ENCODE assay signal across 9 mouse cellular contexts in the genomic region with DNA sequence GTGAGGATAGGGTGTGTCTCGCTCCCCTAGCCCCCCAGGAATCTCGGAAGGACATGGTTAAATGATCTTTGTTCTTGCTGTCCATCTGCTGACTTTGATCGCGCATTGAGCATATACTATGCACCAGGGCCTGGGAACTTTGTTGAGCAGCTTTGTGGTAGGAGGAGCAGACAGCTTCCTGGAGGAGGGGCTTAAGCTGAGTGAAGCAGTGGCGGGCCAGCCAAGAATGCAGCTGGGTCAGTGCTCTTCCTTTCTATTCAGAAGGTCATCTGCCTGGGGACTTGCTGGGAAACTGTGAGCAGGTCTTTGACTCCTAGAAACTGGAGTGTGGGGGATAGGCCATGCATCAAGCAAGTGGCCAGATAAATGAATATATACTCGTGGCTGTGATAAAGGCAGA. TPM values are rescaled to one million over a fixed set of nuclear protein-coding genes. Genes with fewer than 3 reads are reported as not detected.
DNase-seq lines count a peak whose midpoint lies in the region; ATAC-seq lines count a peak whose summit lies in the region.
"Had no signal": no experiment of that assay in that cellular context is flagged by ENCODE, and none has a peak within 500 bp of the region (broad histone marks: within the 10 kb centered on the region; RNA-seq: fewer than 3 reads in every experiment).

No protein-coding gene starts in this region.

- 73% methylated on average over 6 of the region's 6 CpGs for WGBS in hindbrain, embryonic 16.5 days
- WGBS in midbrain, embryonic 12.5 days, result 71% methylated on average over 6 of the region's 6 CpGs

- intact Hi-C loops in left cerebral cortex, postnatal 36 days (cut with DNase I), result no loop called here

- H3K4me3 ChIP-seq in hindbrain, embryonic 16.5 days (ENCODE audit: low read length), result no peak overlapping the region
- no peak overlapping the region for H3K4me3 ChIP-seq in midbrain, embryonic 12.5 days
- H3K4me3 ChIP-seq: erythroblast, embryonic 14.5 days had no signal

- H3K9ac ChIP-seq in hindbrain, embryonic 16.5 days (ENCODE audit: low read depth, low read length), result no peak overlapping the region
- H3K9ac ChIP-seq in midbrain, embryonic 12.5 days (replicated peaks), result no peak overlapping the region

- peak overlapping the region; percentile 9; the same call in 1 of the 2 replicates for H3K27ac ChIP-seq in hindbrain, embryonic 16.5 days (ENCODE audit: low read depth, low read length)
- H3K27ac ChIP-seq in midbrain, embryonic 12.5 days (replicated peaks), result no peak overlapping the region

- no peak for ATAC-seq in hindbrain, embryonic 16.5 days
- no peak for ATAC-seq in midbrain, embryonic 12.5 days (ENCODE audit: low FRiP score, low read depth)

- peak; percentile 45 for DNase-seq in embryo, embryonic 10 days (ENCODE audit: low spot score)
- no peak for DNase-seq in embryo, embryonic 11 days
- peak; percentile 61 for DNase-seq in adrenal gland, postnatal 14 days
- no peak for DNase-seq in left cerebral cortex, postnatal 36 days (ENCODE audit: low spot score in 2 of 2)
- no peak for DNase-seq in layer of hippocampus, adult 9-10 months (ENCODE audit: low spot score)
- DNase-seq in thymus, postnatal 4 days, result no peak

- H3K36me3 ChIP-seq in hindbrain, embryonic 16.5 days (ENCODE audit: control insufficient read depth, insufficient read depth, low read length), result 0 out of 2 replicates have a peak, but pooled peaks cover 3% of the 10 kb centered on the region
- peaks cover 15% of the 10 kb centered on the region; the same call in 1 of the 2 replicates for H3K36me3 ChIP-seq in midbrain, embryonic 12.5 days

- H3K9me3 ChIP-seq in hindbrain, embryonic 16.5 days (ENCODE audit: control insufficient read depth, low read length), result no peaks in the 10 kb centered on the region
- no peaks in the 10 kb centered on the region for H3K9me3 ChIP-seq in midbrain, embryonic 12.5 days

- H3K27me3 ChIP-seq in hindbrain, embryonic 16.5 days (replicated peaks; ENCODE audit: control insufficient read depth, insufficient read depth, low read length), result no peaks in the 10 kb centered on the region
- no peaks in the 10 kb centered on the region for H3K27me3 ChIP-seq in midbrain, embryonic 12.5 days

- peak overlapping the region; percentile 86 for H3K4me2 ChIP-seq in hindbrain, embryonic 16.5 days (ENCODE audit: low read length)
- peak overlapping the region; percentile 83; the same call in 1 of the 2 replicates for H3K4me2 ChIP-seq in midbrain, embryonic 12.5 days (replicated peaks)

- H3K4me1 ChIP-seq in hindbrain, embryonic 16.5 days (ENCODE audit: control insufficient read depth, insufficient read depth, low read depth, low read length), result peaks cover 65% of the 10 kb centered on the region
- peaks cover 62% of the 10 kb centered on the region for H3K4me1 ChIP-seq in midbrain, embryonic 12.5 days

RNA-seq across cellular contexts. Expression of gene Src, which starts 7.9 kb away (rescaled TPM):
- total RNA-seq in adrenal gland, postnatal 14 days (2021), result 16.2 and 18.9 TPM in 2 replicates
- polyA plus RNA-seq in hindbrain, embryonic 16.5 days (2015; fragmentation: Nextera tagmentation; extraction: Ambion mirVana), result 26.5 and 29.9 TPM in 2 replicates
- 33.5 and 36.6 TPM in 2 replicates for polyA plus RNA-seq in midbrain, embryonic 12.5 days (2016; fragmentation: Nextera tagmentation; extraction: Ambion mirVana)
- 100 to 1,000 TPM; 130 to 131 TPM for total RNA-seq in left cerebral cortex, postnatal 36 days (2021)

RNA-seq across cellular contexts. Expression of gene Manbal, which starts 58.8 kb away (rescaled TPM):
- total RNA-seq in adrenal gland, postnatal 14 days (2021), result 29.4 and 35.4 TPM in 2 replicates
- 120 and 123 TPM in 2 replicates for polyA plus RNA-seq in hindbrain, embryonic 16.5 days (2015; fragmentation: Nextera tagmentation; extraction: Ambion mirVana)
- polyA plus RNA-seq in midbrain, embryonic 12.5 days (2016; fragmentation: Nextera tagmentation; extraction: Ambion mirVana), result 66.5 and 75.6 TPM in 2 replicates
- total RNA-seq in left cerebral cortex, postnatal 36 days (2021), result 10 to 100 TPM; 65.5 to 67.4 TPM

Comparison
In these comparisons a context has a peak if more than half of its experiments do, and no peak if none do; other contexts are left out.
1. DNase-seq: peak in embryo, embryonic 10 days (single experiment) and adrenal gland, postnatal 14 days (single experiment); none in embryo, embryonic 11 days (single experiment), left cerebral cortex, postnatal 36 days (0 of 2), layer of hippocampus, adult 9-10 months (single experiment) and thymus, postnatal 4 days (single experiment).